Mouse (Mus musculus): ENCODE data around the gene Gps1. TPM values are rescaled to one million over a fixed set of nuclear protein-coding genes. Genes with fewer than 3 reads are reported as not detected.
"Not testable (repeated sequence)": the region's sequence is repeated elsewhere in the genome, so short reads cannot be mapped to it uniquely, and the experiment has no call there.

Gene Gps1
- polyA plus RNA-seq, 1 experiment from 2014 or later, result 262 TPM

DNA sequence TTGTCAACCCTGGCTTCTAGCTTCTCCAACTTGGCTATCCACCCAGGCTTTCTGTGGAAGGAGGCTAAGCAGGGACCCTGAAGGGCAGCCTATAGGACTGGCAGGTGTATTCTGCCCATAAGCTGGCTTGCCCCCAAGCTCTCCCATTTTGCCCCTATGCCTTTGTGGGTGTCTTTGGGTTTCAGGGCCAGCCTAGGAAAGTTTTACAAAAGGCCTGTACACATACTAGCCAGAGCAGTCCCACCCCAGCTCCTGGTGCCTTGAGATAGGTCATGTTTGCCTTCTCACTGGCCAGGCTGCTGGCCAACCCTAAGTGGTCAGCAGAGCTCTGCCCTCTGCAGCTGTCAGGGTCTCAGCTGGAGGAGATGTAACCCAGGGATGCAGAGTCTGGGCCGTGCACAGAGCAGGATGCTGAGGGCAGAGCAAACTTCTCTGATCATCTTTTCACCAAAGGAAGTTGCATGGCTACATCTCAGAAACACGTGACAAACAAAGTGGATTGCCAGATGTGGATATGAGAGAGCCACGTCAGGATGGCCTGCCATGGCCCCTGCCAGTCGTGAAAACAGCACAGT is 41.3 kb downstream of the Gps1 start:
- ATAC-seq (replicated peaks; ENCODE audit: insufficient number of reproducible peaks, low FRiP score, low TSS enrichment, low read depth), result 0 out of 2 replicates have a peak, but pooled peaks have one; percentile 0
- H3K36me3 ChIP-seq (replicated peaks; ENCODE audit: control insufficient read depth, insufficient read depth, low read depth, low read length), result peaks cover 3% of the 10 kb centered on the region
- peak; percentile 24 for DNase-seq (ENCODE audit: low spot score)
- WGBS, result 28% methylated on average over 4 of the region's 4 CpGs
- peak overlapping the region; percentile 94 for H3K9ac ChIP-seq (replicated peaks; ENCODE audit: low read length)
- no peaks in the 10 kb centered on the region for H3K9me3 ChIP-seq (replicated peaks; ENCODE audit: control insufficient read depth, low read length)
- peak overlapping the region; percentile 92 for H3K4me3 ChIP-seq (ENCODE audit: low read depth, low read length)
- H3K27me3 ChIP-seq (ENCODE audit: control insufficient read depth, insufficient read depth, low read length), result no peaks in the 10 kb centered on the region
- H3K27ac ChIP-seq (replicated peaks; ENCODE audit: low read depth, low read length), result peak overlapping the region; percentile 97
- H3K4me2 ChIP-seq (ENCODE audit: low read depth, low read length), result peak overlapping the region; percentile 64
- peaks cover 22% of the 10 kb centered on the region for H3K4me1 ChIP-seq (ENCODE audit: control insufficient read depth, insufficient read depth, low read length)

DNA sequence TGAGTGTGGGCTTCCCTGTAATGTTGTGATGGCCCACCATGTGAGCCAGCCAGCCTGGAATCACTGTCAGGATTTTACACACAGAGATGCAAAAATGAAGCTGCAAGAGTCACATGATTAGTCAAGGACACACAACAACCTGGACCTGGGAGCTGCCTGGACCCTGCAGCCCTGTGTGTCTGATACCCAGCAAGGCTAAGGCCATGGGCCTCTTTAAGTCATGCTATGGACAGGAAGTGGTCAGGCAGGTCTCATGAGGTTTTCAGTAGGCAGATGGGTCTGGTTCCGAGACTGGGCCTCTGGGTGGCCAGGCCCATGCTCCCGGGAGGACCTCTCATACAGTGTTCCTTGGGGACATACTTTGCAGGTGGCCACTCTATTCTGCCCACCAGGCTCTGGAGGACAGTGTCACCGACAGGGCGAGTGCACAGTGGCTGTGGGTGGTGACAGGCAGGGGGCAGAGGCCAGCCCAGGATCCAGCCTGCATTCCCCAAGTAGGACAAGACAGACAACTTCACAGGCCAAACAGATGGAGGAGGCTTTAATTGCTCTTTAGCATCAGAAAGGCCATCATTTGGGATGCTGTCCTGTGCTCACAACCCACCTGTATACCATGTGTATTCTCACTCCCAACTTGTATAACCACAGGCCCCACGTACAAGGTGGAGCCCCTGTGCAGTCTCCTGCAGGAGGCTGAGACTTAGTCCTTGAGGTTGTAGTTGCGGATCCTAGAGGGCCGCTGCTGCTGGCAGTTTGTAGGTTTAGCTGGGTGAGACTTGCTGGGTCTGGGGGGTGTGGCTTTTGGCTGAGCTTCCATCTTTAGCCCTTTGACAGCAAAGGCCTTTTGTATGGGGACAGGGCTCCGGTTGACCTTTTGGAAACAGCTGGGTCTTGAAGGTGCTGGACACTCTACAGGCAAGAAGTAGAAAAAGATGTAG is 42.2 kb downstream of the Gps1 start:
- Histone ChIP-seq H3K27me3 (ENCODE audit: control insufficient read depth, insufficient read depth, low read length) (no peaks in the 10 kb centered on the region), H3K27ac (replicated peaks; ENCODE audit: low read depth, low read length) (peak overlapping the region; percentile 97), H3K36me3 (replicated peaks; ENCODE audit: control insufficient read depth, insufficient read depth, low read depth, low read length) (no peaks in the 10 kb centered on the region), H3K4me1 (ENCODE audit: control insufficient read depth, insufficient read depth, low read length) (peaks cover 20% of the 10 kb centered on the region), H3K4me3 (ENCODE audit: low read depth, low read length) (no peak overlapping the region), H3K9ac (replicated peaks; ENCODE audit: low read length) (peak overlapping the region; percentile 94; the same call in 1 of the 2 replicates), H3K4me2 (ENCODE audit: low read depth, low read length) (no peak overlapping the region), H3K9me3 (replicated peaks; ENCODE audit: control insufficient read depth, low read length) (no peaks in the 10 kb centered on the region)
- DNase-seq (ENCODE audit: low spot score) (no peak), ATAC-seq (replicated peaks; ENCODE audit: insufficient number of reproducible peaks, low FRiP score, low TSS enrichment, low read depth) (no peak)
- 79% methylated on average over 8 of the region's 8 CpGs for WGBS

DNA sequence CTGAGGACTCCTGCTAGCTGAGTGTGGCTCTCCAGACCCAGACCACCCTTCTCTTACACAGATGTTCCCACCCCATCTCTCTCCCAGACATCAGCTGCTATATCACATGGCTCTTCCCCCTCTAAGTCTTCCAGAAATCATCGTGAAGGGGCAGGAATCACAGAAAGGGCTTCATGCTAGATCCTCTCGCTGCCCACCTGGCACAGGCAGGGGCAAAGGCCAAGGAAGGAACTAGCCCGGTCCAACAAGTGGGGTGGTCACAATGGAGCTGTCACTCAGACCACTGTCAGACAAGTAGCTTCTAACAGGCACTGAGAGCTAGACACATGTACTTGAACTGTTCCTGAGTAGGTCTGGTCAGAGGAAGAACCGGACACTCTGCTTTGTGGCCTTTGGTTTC is 44.3 kb downstream of the Gps1 start:
- ATAC-seq (replicated peaks; ENCODE audit: insufficient number of reproducible peaks, low FRiP score, low TSS enrichment, low read depth) (no peak), DNase-seq (ENCODE audit: low spot score) (no peak)
- no peak overlapping the region for H3K9ac ChIP-seq (replicated peaks; ENCODE audit: low read length)
- no peaks in the 10 kb centered on the region for H3K9me3 ChIP-seq (replicated peaks; ENCODE audit: control insufficient read depth, low read length)
- H3K4me1 ChIP-seq (ENCODE audit: control insufficient read depth, insufficient read depth, low read length), result peaks cover 10% of the 10 kb centered on the region
- H3K4me2 ChIP-seq (ENCODE audit: low read depth, low read length), result no peak overlapping the region
- WGBS, result 72% methylated on average over 4 of the region's 4 CpGs
- no peak overlapping the region for H3K4me3 ChIP-seq (ENCODE audit: low read depth, low read length)
- H3K27ac ChIP-seq (replicated peaks; ENCODE audit: low read depth, low read length), result no peak overlapping the region
- no peaks in the 10 kb centered on the region for H3K27me3 ChIP-seq (ENCODE audit: control insufficient read depth, insufficient read depth, low read length)
- no peaks in the 10 kb centered on the region for H3K36me3 ChIP-seq (replicated peaks; ENCODE audit: control insufficient read depth, insufficient read depth, low read depth, low read length)

DNA sequence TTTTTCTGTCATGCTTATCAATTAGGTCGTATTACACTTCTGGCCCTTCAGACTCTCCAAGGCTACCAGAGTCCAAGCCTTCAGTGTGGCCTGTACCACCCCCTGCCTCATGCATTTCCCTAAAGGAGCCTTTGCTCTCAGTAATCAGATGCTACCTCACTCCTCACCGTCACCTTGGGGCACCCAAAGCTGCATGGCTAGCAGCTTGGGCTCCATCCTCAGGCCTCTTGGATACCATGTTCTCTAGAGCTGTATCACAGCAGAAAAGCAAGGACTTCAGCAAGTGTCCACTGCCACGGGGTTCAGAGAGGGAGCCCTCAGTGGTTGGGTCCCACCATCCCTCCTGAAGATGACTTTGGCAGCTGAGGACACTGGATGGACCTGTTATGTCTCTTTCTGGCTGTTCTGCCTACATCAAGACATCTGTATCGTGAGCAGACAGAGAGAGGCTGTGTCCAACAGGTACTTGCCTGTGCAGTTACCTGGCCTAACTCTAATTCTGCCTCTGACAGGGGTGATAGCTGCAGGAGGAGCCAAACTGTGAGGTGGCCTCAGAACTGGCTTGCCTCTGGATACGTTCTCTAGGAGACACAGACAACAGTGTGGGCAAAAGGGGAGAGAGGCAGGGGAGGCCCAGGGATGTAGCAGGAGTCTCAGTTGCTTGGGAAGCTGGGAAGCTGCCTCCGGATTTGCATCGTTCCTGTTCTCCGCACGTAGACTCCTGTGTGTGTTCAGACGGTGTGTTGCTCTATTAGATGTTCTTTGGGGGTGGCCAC is 45.9 kb downstream of the Gps1 start:
- H3K9me3 ChIP-seq (replicated peaks; ENCODE audit: control insufficient read depth, low read length), result no peaks in the 10 kb centered on the region
- no peak overlapping the region for H3K9ac ChIP-seq (replicated peaks; ENCODE audit: low read length)
- WGBS, result 89% methylated on average over 10 of the region's 10 CpGs
- ATAC-seq (replicated peaks; ENCODE audit: insufficient number of reproducible peaks, low FRiP score, low TSS enrichment, low read depth) (no peak), DNase-seq (ENCODE audit: low spot score) (no peak)
- H3K4me2 ChIP-seq (ENCODE audit: low read depth, low read length), result no peak overlapping the region
- peaks cover 10% of the 10 kb centered on the region for H3K4me1 ChIP-seq (ENCODE audit: control insufficient read depth, insufficient read depth, low read length)
- no peaks in the 10 kb centered on the region for H3K36me3 ChIP-seq (replicated peaks; ENCODE audit: control insufficient read depth, insufficient read depth, low read depth, low read length)
- H3K4me3 ChIP-seq (ENCODE audit: low read depth, low read length), result no peak overlapping the region
- no peak overlapping the region for H3K27ac ChIP-seq (replicated peaks; ENCODE audit: low read depth, low read length)
- no peaks in the 10 kb centered on the region for H3K27me3 ChIP-seq (ENCODE audit: control insufficient read depth, insufficient read depth, low read length)

DNA sequence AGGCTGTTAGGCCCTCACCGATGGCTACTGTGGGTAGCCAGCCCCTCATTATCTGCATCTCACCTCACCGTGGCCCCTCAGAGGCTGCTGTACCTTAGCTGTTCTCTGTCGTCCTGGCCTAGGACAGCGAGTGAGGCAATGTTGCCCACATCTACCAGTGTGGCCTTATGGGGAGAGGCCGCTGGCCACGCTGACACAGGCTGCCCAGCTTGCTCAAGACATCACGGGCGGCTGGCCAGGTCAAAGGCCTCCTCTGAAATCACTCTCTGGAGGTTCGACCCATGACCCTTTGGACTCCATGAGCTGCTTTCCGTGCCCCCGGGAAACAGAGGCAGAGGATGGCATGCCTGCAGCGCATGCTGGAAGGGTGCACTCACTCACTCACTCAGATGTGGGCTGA is 46.6 kb downstream of the Gps1 start:
- DNase-seq (ENCODE audit: low spot score) (no peak), ATAC-seq (replicated peaks; ENCODE audit: insufficient number of reproducible peaks, low FRiP score, low TSS enrichment, low read depth) (no peak)
- Histone ChIP-seq H3K9ac (replicated peaks; ENCODE audit: low read length) (no peak overlapping the region), H3K27ac (replicated peaks; ENCODE audit: low read depth, low read length) (no peak overlapping the region), H3K36me3 (replicated peaks; ENCODE audit: control insufficient read depth, insufficient read depth, low read depth, low read length) (no peaks in the 10 kb centered on the region), H3K9me3 (replicated peaks; ENCODE audit: control insufficient read depth, low read length) (no peaks in the 10 kb centered on the region), H3K4me3 (ENCODE audit: low read depth, low read length) (no peak overlapping the region), H3K27me3 (ENCODE audit: control insufficient read depth, insufficient read depth, low read length) (no peaks in the 10 kb centered on the region), H3K4me2 (ENCODE audit: low read depth, low read length) (no peak overlapping the region), H3K4me1 (ENCODE audit: control insufficient read depth, insufficient read depth, low read length) (peaks cover 4% of the 10 kb centered on the region)
- 69% methylated on average over 12 of the region's 12 CpGs for WGBS

DNA sequence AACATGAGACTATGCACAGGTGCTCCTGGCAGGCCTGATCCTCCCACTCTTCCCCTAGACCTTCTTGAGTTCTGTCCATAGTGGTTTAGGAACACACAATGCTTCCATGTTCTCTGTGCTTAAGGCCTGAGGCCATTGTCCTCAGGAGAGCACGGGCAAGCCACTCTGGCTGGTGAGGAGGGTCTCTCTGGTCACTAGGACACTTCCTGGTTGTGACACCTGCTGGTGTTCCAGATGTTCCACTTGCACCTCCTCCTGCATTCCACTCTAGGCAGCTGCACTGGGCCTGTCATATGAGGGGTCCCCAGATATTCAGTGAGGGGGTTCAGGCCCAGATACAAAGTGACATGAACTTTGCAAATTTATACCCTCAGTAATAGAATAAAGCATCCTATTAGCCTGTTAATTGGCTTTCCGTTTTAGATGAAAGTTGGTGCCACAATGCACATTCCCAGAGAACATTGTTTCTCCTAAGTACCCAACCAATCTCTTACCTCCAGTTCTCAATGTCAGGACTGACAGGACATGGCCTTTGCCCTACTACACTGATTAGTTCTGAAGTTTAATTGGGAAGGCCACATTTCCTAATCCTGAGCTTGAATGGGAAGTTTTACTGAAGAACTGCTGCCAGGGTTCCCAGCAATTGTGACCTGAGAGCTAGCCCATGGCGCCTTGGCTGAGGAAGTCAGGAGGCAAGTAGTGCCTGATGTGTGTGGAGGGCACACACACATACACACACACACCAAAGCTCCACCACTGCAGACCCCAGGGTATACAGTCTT is 47.8 kb downstream of the Gps1 start:
- Histone ChIP-seq H3K27ac (replicated peaks; ENCODE audit: low read depth, low read length) (no peak overlapping the region), H3K36me3 (replicated peaks; ENCODE audit: control insufficient read depth, insufficient read depth, low read depth, low read length) (no peaks in the 10 kb centered on the region), H3K9me3 (replicated peaks; ENCODE audit: control insufficient read depth, low read length) (no peaks in the 10 kb centered on the region), H3K4me2 (ENCODE audit: low read depth, low read length) (no peak overlapping the region), H3K27me3 (ENCODE audit: control insufficient read depth, insufficient read depth, low read length) (no peaks in the 10 kb centered on the region), H3K9ac (replicated peaks; ENCODE audit: low read length) (no peak overlapping the region), H3K4me1 (ENCODE audit: control insufficient read depth, insufficient read depth, low read length) (no peaks in the 10 kb centered on the region), H3K4me3 (ENCODE audit: low read depth, low read length) (no peak overlapping the region)
- no peak for DNase-seq (ENCODE audit: low spot score)
- 77% methylated on average over 3 of the region's 3 CpGs for WGBS
- ATAC-seq (replicated peaks; ENCODE audit: insufficient number of reproducible peaks, low FRiP score, low TSS enrichment, low read depth), result no peak; the same call in 1 of the 2 replicates

DNA sequence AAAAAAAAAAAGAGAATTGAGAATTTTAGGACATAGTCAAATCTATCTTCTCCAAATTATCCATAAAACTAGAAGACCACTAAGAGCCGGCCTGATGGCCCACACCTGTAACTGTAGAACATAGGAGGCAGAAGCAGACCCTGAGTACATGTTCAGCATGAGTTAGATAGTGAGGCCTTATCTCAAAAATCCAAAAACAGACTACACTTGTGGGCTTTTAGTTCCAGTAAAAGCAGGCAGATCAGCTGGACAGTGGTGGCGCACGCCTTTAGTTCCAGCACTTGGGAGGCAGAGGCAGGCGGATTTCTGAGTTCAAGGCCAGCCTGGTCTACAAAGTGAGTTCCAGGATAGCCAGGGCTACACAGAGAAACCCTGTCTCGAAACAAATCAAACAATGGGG is 48.9 kb downstream of the Gps1 start:
- not testable (repeated sequence) for H3K27me3 ChIP-seq (ENCODE audit: control insufficient read depth, insufficient read depth, low read length); H3K9ac ChIP-seq (replicated peaks; ENCODE audit: low read length); H3K36me3 ChIP-seq (replicated peaks; ENCODE audit: control insufficient read depth, insufficient read depth, low read depth, low read length); H3K4me3 ChIP-seq (ENCODE audit: low read depth, low read length); H3K4me1 ChIP-seq (ENCODE audit: control insufficient read depth, insufficient read depth, low read length); H3K4me2 ChIP-seq (ENCODE audit: low read depth, low read length); DNase-seq (ENCODE audit: low spot score); ATAC-seq (replicated peaks; ENCODE audit: insufficient number of reproducible peaks, low FRiP score, low TSS enrichment, low read depth); H3K27ac ChIP-seq (replicated peaks; ENCODE audit: low read depth, low read length); H3K9me3 ChIP-seq (replicated peaks; ENCODE audit: control insufficient read depth, low read length)
- WGBS, result 95% methylated on average over 5 of the region's 5 CpGs

All from embryonic facial prominence, embryonic 11.5 days (tissue).